Mouse (Mus musculus) ovary, postnatal 14 days (tissue): ENCODE results near the gene Vat1.
"Not testable (repeated sequence)": the region's sequence is repeated elsewhere in the genome, so short reads cannot be mapped to it uniquely, and the experiment has no call there.

Experiments
- DNase-seq: peaks from one replicate; pipeline ENCODE4 v3.0.0; 2022; ENCODE audit warnings: low spot score

Vat1 gene

DNA sequence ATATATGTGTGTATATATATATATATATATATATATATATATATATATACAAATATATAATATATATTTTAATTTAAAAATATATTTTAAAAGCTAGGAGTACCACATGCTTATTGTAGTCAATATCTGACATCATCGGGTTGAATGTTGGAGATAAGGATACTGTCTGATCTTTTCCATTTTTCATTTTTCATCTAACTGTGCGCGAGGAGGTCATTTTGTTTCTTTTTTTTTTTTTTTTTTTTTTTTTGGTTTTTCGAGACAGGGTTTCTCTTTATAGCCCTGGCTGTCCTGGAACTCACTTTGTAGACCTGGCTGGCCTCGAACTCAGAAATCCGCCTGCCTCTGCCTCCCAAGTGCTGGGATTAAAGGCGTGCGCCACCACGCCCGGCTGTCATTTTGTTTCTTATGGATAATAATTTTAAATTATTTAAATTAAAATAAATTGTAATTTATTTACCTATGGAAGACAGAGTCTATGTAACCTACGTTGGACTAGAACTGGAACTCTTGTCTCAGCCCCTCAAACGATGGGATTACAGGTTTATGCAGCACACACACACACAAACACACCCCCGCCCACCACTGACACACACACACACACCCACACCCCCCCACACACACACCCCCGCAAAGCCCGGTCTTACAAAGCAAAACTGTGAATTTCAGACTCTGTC is 24.4 kb downstream of the Vat1 start:
- DNase-seq: not testable (repeated sequence)

DNA sequence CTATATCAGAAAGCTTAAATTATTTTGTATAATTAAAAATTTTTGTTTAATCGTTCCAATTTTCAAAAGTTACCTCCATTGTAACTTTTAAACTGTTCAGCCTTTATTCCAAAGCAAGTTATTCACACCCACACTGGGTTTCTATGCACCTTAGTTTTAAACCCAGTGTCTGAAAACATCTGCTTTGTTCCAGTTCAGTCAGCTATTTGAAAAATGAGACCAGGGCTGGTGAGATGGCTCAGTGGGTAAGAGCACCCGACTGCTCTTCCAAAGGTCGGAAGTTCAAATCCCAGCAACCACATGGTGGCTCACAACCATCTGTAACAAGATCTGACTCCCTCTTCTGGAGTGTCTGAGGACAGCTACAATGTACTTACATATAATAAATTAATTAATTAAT is 28.0 kb downstream of the Vat1 start:
- not testable (repeated sequence) for DNase-seq

DNA sequence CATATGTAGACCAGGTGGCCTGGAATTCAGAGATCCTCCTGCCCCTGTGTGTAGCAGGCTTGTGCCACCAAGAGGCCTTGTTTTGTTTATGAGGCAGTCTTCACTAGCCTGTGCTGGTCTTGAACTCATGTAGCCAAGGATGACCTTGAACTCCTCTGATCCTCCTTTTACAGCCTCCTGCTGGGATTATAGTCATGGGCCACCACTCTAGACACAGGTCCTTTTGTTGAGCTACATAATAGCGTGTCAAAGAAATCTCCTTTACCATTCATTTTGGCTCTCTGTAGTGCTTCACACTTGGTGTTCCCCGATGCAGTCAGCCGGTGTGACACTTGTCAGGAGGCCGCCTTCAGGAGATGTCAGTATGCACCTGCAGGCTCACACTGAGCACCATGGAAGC is 29.1 kb downstream of the Vat1 start:
- DNase-seq: no peak

DNA sequence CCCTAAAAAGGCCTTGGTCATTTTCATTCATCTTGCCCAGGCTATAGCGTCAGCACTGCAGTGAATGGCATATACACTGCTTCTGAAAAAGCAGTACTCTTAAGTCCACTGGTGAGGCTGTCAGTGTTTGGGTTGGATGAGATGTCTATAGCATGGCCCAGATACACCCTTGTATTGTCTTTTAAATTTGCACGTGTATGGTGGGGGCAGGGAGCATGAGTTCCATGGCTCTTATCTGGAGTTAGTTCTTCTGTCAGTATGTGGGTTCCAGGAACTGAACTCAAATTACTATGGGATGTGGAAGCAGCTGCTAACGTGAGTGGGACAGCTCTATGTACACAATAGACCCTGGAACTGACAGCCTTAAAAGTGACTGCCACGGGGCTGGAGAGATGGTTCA is 30.2 kb downstream of the Vat1 start:
- DNase-seq: no peak

DNA sequence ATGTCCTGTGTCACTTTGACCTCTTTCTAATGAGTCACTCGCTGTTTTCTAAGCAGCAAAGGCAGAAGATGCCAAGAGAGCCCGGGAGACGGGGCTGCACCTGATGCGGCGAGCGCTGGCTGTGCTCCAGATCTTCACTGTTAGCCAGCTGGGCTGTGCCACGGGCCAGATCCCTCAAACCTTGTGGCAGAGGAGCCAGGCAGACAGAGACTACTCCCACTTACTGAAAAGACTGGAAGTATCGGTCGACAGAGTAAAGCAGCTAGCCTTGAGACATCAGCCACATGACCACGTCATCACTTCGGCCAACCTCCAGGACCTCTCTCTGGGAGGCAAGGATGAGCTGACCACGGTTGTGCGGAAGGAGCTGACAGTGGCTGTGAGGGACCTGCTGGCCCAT is 32.6 kb downstream of the Vat1 start:
- DNase-seq: no peak

DNA sequence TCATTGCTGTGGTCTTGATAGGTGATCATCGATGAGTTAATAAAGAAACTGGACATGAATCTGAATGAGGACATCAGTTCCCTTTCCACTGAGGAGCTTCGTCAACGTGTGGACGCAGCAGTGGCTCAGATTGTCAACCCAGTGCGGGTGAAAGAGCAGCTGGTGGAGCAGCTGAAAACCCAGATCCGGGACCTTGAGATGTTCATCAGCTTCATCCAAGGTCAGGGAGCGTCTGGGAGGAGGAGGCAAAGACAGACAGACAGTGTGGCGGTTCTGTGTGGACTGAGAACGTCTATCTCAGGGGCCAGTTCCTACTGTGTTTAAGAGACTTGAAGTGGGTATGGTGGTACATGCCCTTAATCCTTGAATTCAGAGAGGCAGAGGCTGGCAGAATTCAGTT is 34.7 kb downstream of the Vat1 start:
- no peak for DNase-seq

DNA sequence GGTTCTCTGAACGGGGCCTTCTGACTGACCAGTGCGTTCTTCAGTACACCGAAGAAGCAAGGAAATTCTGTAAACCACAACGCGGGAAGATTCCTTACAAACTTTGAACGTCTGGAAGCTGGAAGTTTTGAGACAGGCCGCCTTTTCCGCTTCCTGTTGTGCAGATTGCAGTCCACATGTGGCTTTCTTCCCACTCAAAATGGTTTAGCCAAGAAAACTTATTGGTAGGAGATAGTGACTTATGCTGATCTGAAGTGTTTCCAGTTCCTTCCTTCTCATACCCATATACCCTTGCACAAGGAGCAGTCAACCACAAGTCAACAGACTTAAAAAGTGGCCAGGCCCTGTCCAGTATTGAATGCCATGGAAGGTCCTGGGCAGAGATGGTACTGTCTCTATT is 39.9 kb downstream of the Vat1 start:
- no peak for DNase-seq

DNA sequence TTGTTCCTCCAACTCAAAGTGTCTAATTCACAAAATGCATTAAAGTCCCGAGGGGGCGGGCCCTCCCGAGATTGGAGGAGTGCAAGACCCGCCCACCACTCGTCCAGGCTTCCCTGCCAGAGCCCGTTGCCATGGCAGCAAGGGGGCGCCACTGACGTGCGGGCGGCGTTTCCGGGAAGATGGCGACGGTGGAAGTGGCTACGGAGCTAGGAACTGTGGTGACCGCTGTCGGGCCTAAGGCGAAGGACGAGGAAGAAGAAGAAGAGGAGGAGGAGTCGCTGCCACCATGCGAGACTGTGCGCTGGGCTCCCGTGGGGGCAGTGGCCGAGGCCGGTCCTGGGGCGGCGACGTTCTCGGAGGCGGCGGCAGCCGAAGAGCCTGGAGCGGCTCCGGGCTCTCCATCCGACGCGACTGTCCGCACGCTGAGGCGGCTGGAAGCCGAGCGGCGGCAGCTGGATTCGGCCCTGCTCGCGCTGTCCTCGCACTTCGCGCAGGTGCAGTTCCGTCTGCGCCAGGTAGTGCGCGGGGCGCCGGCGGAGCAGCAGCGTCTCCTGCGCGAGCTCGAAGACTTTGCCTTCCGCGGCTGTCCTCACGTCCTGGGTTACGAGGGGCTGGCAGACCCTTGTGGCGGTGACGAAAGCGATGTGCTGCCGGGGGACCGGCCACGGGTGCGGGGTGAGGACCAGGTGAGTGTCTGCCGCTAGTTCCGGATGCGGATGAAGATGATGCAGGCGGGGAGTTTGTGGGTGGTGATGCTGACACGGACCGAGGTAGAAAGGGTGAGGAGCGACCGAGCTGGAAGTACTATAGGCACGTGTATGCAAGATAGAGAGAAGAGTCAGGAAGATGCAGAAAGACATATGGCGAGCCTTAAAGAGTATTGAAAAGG is 40.9 kb downstream of the Vat1 start, which contains the start of the genes Rundc1 and Ptges3l:
Gene Rundc1 (plus strand): TSS at position 161 of the 889 bp plus-strand sequence.
Gene Ptges3l (minus strand): TSS at position 409 of the 889 bp plus-strand sequence.
- peak; percentile 100 for DNase-seq

DNA sequence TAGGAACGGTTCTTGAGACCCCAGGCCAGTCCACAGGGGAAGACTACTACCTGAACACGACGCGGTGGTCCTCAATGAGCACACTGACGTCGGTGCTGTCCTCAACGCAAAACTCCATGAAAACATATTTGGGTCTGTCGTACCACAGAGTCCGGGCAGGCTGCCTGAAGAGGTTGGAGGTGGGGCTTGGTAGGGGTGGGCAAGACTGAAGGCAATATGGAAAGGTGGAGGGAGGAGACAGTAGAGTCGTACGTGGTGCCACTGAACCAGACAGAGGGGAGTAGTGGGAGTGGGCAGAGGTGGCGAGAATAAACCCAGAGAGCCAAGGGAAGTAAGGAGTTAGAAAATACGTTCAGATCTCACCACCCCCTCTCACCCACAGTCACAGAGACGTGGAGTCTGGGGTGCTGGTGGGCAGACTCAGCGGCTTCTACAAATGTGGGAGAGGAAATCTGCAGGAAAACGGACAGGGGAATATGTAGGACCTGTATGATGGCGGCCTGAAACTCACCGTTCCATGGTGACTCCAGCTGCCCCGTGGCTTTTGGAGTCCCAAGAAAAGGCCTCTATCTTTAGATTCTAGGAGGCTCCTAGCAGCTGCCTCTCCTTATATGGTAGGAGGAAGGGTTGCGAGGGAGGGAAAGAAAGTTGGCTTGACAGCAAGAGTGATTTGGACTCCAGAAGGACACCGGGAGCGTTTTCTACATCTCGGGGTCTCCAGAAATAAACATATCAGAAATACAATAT is 41.8 kb downstream of the Vat1 start, which contains the start of gene Gm27029:
Gene Gm27029 (minus strand): TSS at position 692 of the 747 bp plus-strand sequence.
- DNase-seq: peak; percentile 17

DNA sequence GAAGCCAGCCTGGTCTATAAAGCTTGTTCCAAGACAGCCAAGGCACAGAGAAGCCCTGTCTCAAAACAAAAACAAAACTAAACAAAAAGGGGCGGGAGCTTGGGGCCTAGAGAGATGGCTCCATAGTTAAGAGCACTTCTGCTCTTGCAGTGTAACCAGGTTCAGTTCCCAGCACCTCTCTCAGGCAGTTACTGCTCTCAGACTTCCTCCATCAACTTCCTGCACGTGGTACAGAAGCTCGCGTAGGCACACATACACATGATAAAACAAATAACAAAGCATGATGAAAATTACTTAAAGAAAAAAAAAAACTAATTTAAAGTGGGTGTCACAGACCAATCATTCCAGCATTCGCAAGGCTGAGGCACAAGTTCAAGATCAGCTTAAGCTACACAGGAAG is 45.9 kb downstream of the Vat1 start:
- no peak for DNase-seq

DNA sequence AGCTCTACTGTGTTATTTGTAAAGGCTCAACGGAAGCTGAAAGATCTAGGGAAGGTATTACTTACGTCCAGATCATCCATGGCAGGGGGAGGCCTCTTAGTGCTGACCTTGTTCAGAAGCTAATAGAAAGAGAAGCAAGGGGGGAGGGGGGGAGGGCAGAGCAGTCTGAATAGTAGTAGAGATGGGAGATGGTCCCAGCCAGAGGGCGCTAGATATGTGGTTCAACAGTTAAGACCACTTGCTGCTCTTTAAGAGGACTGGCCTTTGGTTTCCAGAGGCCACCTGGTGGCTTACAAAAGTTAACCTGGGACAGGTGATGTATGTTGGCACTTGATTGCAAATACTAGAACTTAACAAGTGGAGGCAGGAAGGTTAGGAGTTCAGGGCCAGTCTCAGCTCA is 46.4 kb downstream of the Vat1 start:
- no peak for DNase-seq

DNA sequence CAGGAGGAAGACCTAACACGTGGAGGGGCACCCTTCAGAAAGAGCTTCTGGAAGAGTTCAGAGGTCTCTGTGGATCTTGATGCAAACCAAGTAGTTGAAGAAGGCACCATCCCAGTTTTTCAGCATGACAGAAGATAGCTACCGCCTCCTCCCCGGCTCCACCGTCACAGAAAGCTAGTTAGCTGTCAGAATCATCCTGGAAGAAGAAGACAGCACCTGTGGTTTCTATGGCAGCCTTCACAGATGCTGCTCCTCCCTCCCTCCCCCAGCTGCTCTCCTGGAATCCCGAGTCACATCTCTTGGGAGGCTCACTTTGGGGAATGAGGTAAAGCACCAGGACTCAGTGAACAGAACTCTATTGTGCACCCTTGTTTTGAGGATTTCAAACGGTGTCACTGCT is 47.0 kb downstream of the Vat1 start:
- no peak for DNase-seq

DNA sequence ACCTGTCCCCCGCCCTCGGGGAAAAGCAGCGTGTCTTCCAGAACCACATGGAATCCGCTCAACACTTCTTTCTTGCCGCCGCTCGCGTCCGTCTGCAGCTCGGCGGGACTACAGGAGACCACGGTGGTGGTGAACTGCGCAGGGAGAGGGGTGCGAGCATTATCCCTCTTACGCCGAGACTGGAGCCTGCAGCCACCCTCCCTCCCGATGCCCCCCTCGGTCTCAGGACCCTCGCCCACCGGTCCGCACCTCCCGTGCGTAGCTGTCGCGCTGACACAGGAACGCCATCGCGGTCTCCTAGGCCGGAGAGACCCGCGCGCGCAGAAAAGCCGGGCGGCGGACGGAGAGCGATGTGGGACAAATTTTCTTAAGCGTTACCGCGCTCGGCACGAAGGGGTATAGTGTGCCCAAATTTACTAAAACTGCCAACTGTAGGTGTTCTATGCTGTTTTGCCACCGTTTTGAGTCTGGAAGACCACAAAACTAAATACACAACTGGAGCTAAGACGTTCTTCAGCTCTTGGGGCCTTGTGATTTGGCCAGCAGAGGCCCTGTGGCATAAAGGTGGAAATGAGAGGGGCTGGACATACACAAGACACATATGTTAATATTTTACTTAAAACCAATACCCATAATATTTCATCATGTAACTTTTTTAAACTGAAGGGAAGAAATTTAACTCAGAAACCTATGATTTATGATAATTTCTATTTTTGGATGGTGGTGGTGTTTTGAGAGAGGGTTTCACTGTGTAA is 48.8 kb downstream of the Vat1 start, which contains the start of gene Aarsd1:
Gene Aarsd1 (minus strand): TSS at position 515 of the 755 bp plus-strand sequence.
- peak; percentile 88 for DNase-seq

DNA sequence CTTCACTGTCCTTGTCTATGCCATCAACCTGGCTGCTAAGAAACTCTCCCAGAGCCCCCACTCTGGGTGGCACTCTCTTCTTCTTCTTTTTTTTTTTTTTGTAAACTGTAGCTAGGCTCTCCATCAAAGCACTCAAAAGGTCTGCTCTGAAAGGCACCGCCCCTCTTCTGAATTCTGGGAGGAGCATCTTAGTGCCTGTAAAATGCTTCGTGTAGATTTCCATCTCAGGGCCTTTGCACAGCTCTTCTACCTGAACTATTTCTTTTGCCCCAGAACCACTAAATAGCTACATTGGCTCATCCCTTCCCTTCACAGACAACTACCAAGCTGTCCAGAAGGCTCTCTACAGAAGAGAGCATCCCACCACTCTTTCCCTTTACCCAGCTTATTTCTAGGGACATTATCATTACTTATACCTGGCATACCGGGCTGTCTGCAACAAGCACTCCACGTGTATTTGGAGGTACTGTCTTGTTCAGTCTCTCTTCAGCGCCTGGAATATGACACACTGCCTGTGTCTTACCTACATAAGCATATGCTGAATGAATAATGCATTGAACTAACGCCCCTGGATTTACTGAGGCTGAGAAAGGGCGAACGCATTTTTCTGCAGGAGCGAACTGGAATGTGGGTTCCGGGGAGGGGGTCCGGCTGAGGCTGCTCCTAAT is 49.5 kb downstream of the Vat1 start:
- DNase-seq: no peak

DNA sequence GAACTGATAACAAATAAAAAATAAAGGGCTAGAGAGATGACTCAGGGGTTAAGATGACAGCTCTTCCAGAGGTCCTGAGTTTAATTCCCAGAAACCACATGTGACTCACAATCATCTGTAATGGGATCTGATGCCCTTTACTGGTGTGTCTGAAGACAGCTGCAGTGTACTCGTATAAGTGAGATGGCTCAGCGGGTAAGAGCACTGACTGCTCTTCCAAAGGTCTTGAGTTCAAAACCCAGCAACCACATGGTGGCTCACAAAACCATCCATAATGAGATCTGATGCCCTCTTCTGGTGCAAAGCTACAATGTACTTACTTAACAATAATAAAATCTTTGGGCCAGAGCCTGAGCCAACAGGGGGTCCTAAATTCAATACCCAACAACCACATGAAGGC is 50.7 kb downstream of the Vat1 start:
- DNase-seq: no peak
